ENCODE assay signal across 8 mouse cellular contexts in genomic region chr15:89209886-89210761, GRCm38 (mm10). TPM values are rescaled to one million over a fixed set of nuclear protein-coding genes. Genes with fewer than 3 reads are reported as not detected.
DNase-seq lines count a peak whose midpoint lies in the region; ATAC-seq and TF ChIP-seq lines count a peak whose summit lies in the region.

No protein-coding gene starts in this region.

- no peak overlapping the region; the same call in 1 of the 2 replicates for H3K9ac ChIP-seq in ES-E14 (ENCODE audit: insufficient read depth, low read depth, low read length, poor library complexity, severe bottlenecking)
- H3K9ac ChIP-seq in forebrain, embryonic 16.5 days (replicated peaks; ENCODE audit: low read depth, low read length): peak overlapping the region; percentile 59
- H3K9ac ChIP-seq in lung, embryonic 15.5 days: peak overlapping the region; percentile 39

- no peaks in the 10 kb centered on the region; the same call in 1 of the 2 replicates for H3K36me3 ChIP-seq in ES-E14 (ENCODE audit: control insufficient read depth, insufficient read depth, low read length, poor library complexity, severe bottlenecking)
- no peaks in the 10 kb centered on the region for H3K36me3 ChIP-seq in forebrain, embryonic 16.5 days (ENCODE audit: control insufficient read depth, insufficient read depth)
- H3K36me3 ChIP-seq in lung, embryonic 15.5 days: no peaks in the 10 kb centered on the region

- WGBS in forebrain, embryonic 16.5 days: 17% methylated on average over 22 of the region's 22 CpGs
- 12% methylated on average over 22 of the region's 22 CpGs for WGBS in lung, embryonic 15.5 days

- peak; percentile 77 for DNase-seq in ES-E14 (ENCODE audit: low read depth, low spot score)
- peak; percentile 90 to 91 for DNase-seq in cerebellum, adult 18-20 months
- peak; percentile 93 to 95 for DNase-seq in heart, postnatal 36 days
- peak; percentile 67 to 83 for DNase-seq in layer of hippocampus, adult 8-10 months (ENCODE audit: low spot score in 2 of 2)
- peak; percentile 66 for DNase-seq in ovary, adult 18-20 months (ENCODE audit: low spot score)
- peak; percentile 88 for DNase-seq in thymus, postnatal 0 days (ENCODE audit: low spot score)

- H3K4me3 ChIP-seq in ES-E14 (ENCODE audit: insufficient read depth in 1 of 2, low read depth in 1 of 2, low read length in 2 of 2, poor library complexity in 1 of 2, severe bottlenecking in 1 of 2): peak overlapping the region in 1 of 2 experiments; percentile 99; a peak in 2 of 4 replicates
- H3K4me3 ChIP-seq in forebrain, embryonic 16.5 days (replicated peaks; ENCODE audit: low read length): peak overlapping the region; percentile 28
- H3K4me3 ChIP-seq in lung, embryonic 15.5 days: peak overlapping the region; percentile 95

- ATAC-seq in forebrain, embryonic 16.5 days: peak; percentile 41
- no peak for ATAC-seq in lung, embryonic 15.5 days (ENCODE audit: borderline replicate concordance, extremely low read depth, low FRiP score, low TSS enrichment)

- no peaks in the 10 kb centered on the region for H3K27me3 ChIP-seq in forebrain, embryonic 16.5 days (replicated peaks; ENCODE audit: control insufficient read depth, insufficient read depth, low read length)
- H3K27me3 ChIP-seq in lung, embryonic 15.5 days: no peaks in the 10 kb centered on the region

- H3K9me3 ChIP-seq in ES-E14 (ENCODE audit: control insufficient read depth, insufficient read depth, low read depth, low read length): no peaks in the 10 kb centered on the region
- no peaks in the 10 kb centered on the region for H3K9me3 ChIP-seq in forebrain, embryonic 16.5 days (ENCODE audit: control insufficient read depth, low read length)
- H3K9me3 ChIP-seq in lung, embryonic 15.5 days: no peaks in the 10 kb centered on the region

- H3K4me1 ChIP-seq in ES-E14 (ENCODE audit: control insufficient read depth in 2 of 2, insufficient read depth in 2 of 2, low read length in 2 of 2, poor library complexity in 1 of 2): peaks cover 0 to 10% of the 10 kb centered on the region in 2 experiments; a peak in 2 of 4 replicates
- peaks cover 28% of the 10 kb centered on the region for H3K4me1 ChIP-seq in forebrain, embryonic 16.5 days (replicated peaks; ENCODE audit: control insufficient read depth, insufficient read depth, low read length)
- H3K4me1 ChIP-seq in lung, embryonic 15.5 days: peaks cover 14% of the 10 kb centered on the region

- peak overlapping the region; percentile 50 for H3K4me2 ChIP-seq in forebrain, embryonic 16.5 days (ENCODE audit: low read length)
- H3K4me2 ChIP-seq in lung, embryonic 15.5 days: peak overlapping the region; percentile 87

- in situ Hi-C loops in ES-E14 (cut with MboI; ENCODE audit: low sequenced_read_pairs in 2 of 2, unreplicated experiment in 2 of 2): no loop called here

- H3K27ac ChIP-seq in ES-E14 (ENCODE audit: insufficient read depth, low read depth, low read length, poor library complexity, severe bottlenecking): peak overlapping the region; percentile 59
- H3K27ac ChIP-seq in forebrain, embryonic 16.5 days (ENCODE audit: low read length): peak overlapping the region; percentile 89
- peak overlapping the region; percentile 89 for H3K27ac ChIP-seq in lung, embryonic 15.5 days

- intact Hi-C loops in heart, postnatal 36 days (cut with DNase I): loop anchor here (1.0 to 10.0 kb wide), 7 partner anchors 13 to 383 kb away; partner anchors contain the start of genes Dennd6b, Ttll8 and Tubgcp6

TF ChIP-seq in ES-E14, 5 proteins besides CTCF, POLR2A, EP300 and RAD21:
- no peak for TF ChIP-seq HCFC1 (IDR thresholded peaks at IDR 0.05; ENCODE audit: borderline replicate concordance, insufficient read depth, low read length)
- peak; percentile 97 for TF ChIP-seq ZNF384 (IDR thresholded peaks at IDR 0.05; ENCODE audit: low read depth, low read length)
TF ChIP-seq in ES-E14: peak in this region for 1.

RNA-seq across cellular contexts. Expression of gene Ppp6r2, which starts 1.2 kb away (rescaled TPM):
- 8.6 and 9.2 TPM in 2 replicates for total RNA-seq in ES-E14 (2012; rRNA removed)
- 77.8 and 90.8 TPM in 2 replicates for polyA plus RNA-seq in forebrain, embryonic 16.5 days (2015; fragmentation: Nextera tagmentation; extraction: Ambion mirVana)
- total RNA-seq in heart, postnatal 36 days (2021): 10 to 100 TPM; 70.5 to 72.5 TPM
- 100 to 1,000 TPM; 147 to 171 (median 157) TPM for total RNA-seq in layer of hippocampus, adult 8-10 months (2022)
- polyA plus RNA-seq in lung, embryonic 15.5 days (2015; fragmentation: Nextera tagmentation; extraction: Ambion mirVana): 24.5 and 28.5 TPM in 2 replicates
- 30.8 and 38.2 TPM in 2 replicates for polyA plus RNA-seq in thymus, postnatal 0 days (2015; fragmentation: Nextera tagmentation; extraction: Ambion mirVana)

RNA-seq across cellular contexts. Expression of gene Dennd6b, which starts 13.8 kb away (rescaled TPM):
- total RNA-seq in ES-E14 (2012; rRNA removed): 14.4 and 24.7 TPM in 2 replicates
- 60.7 and 83.2 TPM in 2 replicates for polyA plus RNA-seq in forebrain, embryonic 16.5 days (2015; fragmentation: Nextera tagmentation; extraction: Ambion mirVana)
- total RNA-seq in heart, postnatal 36 days (2021): 10 to 100 TPM in 1 of 2 experiments, 1 to 10 TPM in 1; 8.9 to 10.5 TPM
- 10 to 100 TPM; 38.9 to 52.1 (median 45.1) TPM for total RNA-seq in layer of hippocampus, adult 8-10 months (2022)
- polyA plus RNA-seq in lung, embryonic 15.5 days (2015; fragmentation: Nextera tagmentation; extraction: Ambion mirVana): 11.0 and 11.8 TPM in 2 replicates
- 13.5 and 14.2 TPM in 2 replicates for polyA plus RNA-seq in thymus, postnatal 0 days (2015; fragmentation: Nextera tagmentation; extraction: Ambion mirVana)

RNA-seq across cellular contexts. Expression of gene Plxnb2, which starts 29.5 kb away (rescaled TPM):
- total RNA-seq in ES-E14 (2012; rRNA removed): 116 and 178 TPM in 2 replicates
- 112 and 126 TPM in 2 replicates for polyA plus RNA-seq in forebrain, embryonic 16.5 days (2015; fragmentation: Nextera tagmentation; extraction: Ambion mirVana)
- 100 to 1,000 TPM in 1 of 2 experiments, 10 to 100 TPM in 1; 92.4 to 100 TPM for total RNA-seq in heart, postnatal 36 days (2021)
- total RNA-seq in layer of hippocampus, adult 8-10 months (2022): 10 to 100 TPM; 54.0 to 78.5 (median 67.5) TPM
- 123 and 128 TPM in 2 replicates for polyA plus RNA-seq in lung, embryonic 15.5 days (2015; fragmentation: Nextera tagmentation; extraction: Ambion mirVana)
- polyA plus RNA-seq in thymus, postnatal 0 days (2015; fragmentation: Nextera tagmentation; extraction: Ambion mirVana): 19.0 and 19.4 TPM in 2 replicates
